Mouse (Mus musculus): Measurements from ENCODE around the gene Ube2dnl1.

Ube2dnl1 gene

GRCm38 (mm10) chrX:114904712-114905111 lies at the start of gene Ube2dnl1:
Ube2dnl1 (plus strand) TSS chrX:114905012.
- no peak for DNase-seq (ENCODE audit: low spot score in 2 of 2)

- no peak for DNase-seq (ENCODE audit: low spot score in 2 of 2)
Measured at GRCm38 (mm10) chrX:114895489-114895888, 9.3 kb upstream of the Ube2dnl1 start.

- no peak for DNase-seq (ENCODE audit: low spot score in 2 of 2)
Measured at GRCm38 (mm10) chrX:114897506-114897905, 7.3 kb upstream of the Ube2dnl1 start.

DNA sequence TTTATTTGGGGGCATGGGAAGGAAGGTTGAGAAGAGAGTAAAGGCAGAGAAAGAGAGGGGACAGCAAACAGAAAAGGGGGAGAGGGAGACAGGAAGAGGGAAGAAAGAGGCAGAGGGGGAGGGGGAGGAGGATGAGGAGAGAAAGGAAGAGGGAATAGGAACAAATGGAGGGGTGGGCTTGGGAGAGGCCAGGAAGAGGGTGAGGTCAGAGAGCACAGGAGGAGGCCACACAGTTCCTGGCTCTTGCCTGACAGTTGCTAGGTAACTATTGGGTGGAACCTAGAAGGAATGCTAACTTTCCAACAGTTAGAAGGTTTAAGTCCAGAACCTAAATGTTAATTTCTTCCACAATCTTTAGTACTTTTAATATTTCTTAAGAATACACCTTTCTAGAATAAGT lies 1.4 kb upstream of the Ube2dnl1 start:
- no peak for DNase-seq (ENCODE audit: low spot score in 2 of 2)

DNA sequence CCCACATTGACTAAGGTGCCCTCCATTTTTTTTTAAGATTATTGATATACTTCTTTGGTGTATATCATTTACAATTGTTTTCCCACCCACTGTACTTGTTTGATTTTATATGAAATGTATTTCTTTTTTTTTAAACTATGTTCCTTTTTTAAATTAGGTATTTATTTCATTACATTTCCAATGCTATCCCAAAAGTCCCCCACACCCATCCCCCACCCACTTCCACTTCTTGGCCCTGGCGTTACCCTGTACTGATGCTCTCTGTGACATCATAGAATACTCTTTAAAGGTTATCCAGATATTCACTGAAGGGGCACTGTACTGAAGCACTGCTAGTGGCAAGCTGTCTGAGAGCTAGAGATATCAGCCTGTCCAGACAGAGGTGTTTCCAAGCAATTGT lies 2.5 kb downstream of the Ube2dnl1 start, which contains the start of gene Ube2dnl2:
Gene Ube2dnl2, plus strand, starts transcription at position 301 of the 400 bp plus-strand sequence.
- DNase-seq (ENCODE audit: low spot score in 2 of 2): no peak

GRCm38 (mm10) chrX:114955066-114955465 lies 50.3 kb downstream of the Ube2dnl1 start:
- DNase-seq (ENCODE audit: low spot score in 2 of 2): no peak

Measured in urinary bladder, postnatal 4 days (tissue).